Mouse (Mus musculus) olfactory bulb, adult 2 months (tissue): ENCODE results near the gene St6gal1. TPM values are rescaled to one million over a fixed set of nuclear protein-coding genes. Genes with fewer than 3 reads are reported as not detected.

Experiments
- H3K27ac ChIP-seq: fragments of 200-500 bp; 2 replicates; pipeline ENCODE4 v1.5.1; 2012; ENCODE audit warnings: low read depth, low read length; ENCODE audit not compliant: insufficient read depth
- H3K4me1 ChIP-seq: fragments of 200-500 bp; 2 replicates; pipeline ENCODE4 v1.6.1; 2012; ENCODE audit warnings: low read length; ENCODE audit not compliant: control insufficient read depth, insufficient read depth
- H3K4me3 ChIP-seq: fragments of 200-500 bp; 2 replicates; pipeline ENCODE4 v1.5.1; 2012; ENCODE audit warnings: mild to moderate bottlenecking, low read depth, low read length, moderate library complexity; ENCODE audit not compliant: insufficient read depth
- CTCF ChIP-seq: fragments of 200-500 bp; IDR thresholded peaks from 2 replicates; pipeline ENCODE4 v1.5.1; 2012; ENCODE audit warnings: low read depth, mild to moderate bottlenecking, low read length, moderate library complexity; ENCODE audit not compliant: insufficient read depth
- POLR2A ChIP-seq: fragments of 200-500 bp; IDR thresholded peaks from 2 replicates; pipeline ENCODE4 v1.6.1; 2012; ENCODE audit warnings: mild to moderate bottlenecking, low read depth, low read length, moderate library complexity; ENCODE audit not compliant: insufficient read depth
- WGBS: fragments of 180-500 bp; shearing (Covaris S2); methylation state at CpG from one replicate; pipeline ENCODE4 v1.1.7; 2018; 5-methylcytosine and 5-hydroxymethylcytosine counted together
- polyA plus RNA-seq: library from polyadenylated mRNA; stranded (reverse); fragments of >200 nt; gene quantifications from 2 replicates; pipeline ENCODE4 v1.2.4, GENCODE M21; 2012; ENCODE audit warnings: low replicate concordance; ENCODE audit not compliant: missing spikeins, insufficient read depth, insufficient read length

Gene St6gal1
- polyA plus RNA-seq, 1 experiment = not detected

GRCm38 (mm10) chr16:23272521-23273230 is 48.1 kb downstream of the St6gal1 start:
- WGBS = 63% methylated on average over 9 of the region's 9 CpGs
- no peak overlapping the region for H3K4me3 ChIP-seq
- peak overlapping the region; percentile 31 for H3K27ac ChIP-seq
- peaks cover 35% of the 10 kb centered on the region for H3K4me1 ChIP-seq
- no peak for TF ChIP-seq CTCF
- no peak for TF ChIP-seq POLR2A

DNA sequence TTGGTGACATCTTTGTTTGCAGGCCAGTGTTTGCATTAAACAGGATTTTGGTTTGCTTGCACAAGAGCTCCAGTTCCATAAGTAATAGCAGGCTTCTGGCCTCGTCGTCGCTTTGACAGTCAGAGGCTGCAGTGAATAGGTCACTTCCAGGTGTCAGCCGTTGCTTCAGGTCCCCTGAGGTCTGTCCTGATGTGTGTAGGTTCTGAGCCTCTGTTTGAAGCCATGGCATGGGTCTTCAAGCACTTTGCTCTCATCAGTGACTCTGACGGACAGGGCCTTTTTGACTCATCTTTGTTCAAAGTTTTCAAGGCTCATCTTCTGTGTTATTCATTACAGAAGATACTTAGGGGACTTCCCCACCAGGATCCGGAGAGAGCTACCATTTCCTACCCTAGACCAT is 49.5 kb downstream of the St6gal1 start:
- Histone ChIP-seq H3K27ac (peak overlapping the region; percentile 20; the same call in 1 of the 2 replicates), H3K4me1 (peaks cover 32% of the 10 kb centered on the region), H3K4me3 (no peak overlapping the region)
- 92% methylated on average over 6 of the region's 6 CpGs for WGBS
- no peak for TF ChIP-seq POLR2A
- TF ChIP-seq CTCF = no peak

- Histone ChIP-seq H3K4me3 (no peak overlapping the region), H3K4me1 (peaks cover 25% of the 10 kb centered on the region), H3K27ac (0 out of 2 replicates have a peak overlapping the region, but pooled peaks have one; percentile 30)
- no peak for TF ChIP-seq POLR2A
- TF ChIP-seq CTCF = no peak
- WGBS = 88% methylated on average over 7 of the region's 7 CpGs
Observed at GRCm38 (mm10) chr16:23274606-23275310, 50.2 kb downstream of the St6gal1 start.

DNA sequence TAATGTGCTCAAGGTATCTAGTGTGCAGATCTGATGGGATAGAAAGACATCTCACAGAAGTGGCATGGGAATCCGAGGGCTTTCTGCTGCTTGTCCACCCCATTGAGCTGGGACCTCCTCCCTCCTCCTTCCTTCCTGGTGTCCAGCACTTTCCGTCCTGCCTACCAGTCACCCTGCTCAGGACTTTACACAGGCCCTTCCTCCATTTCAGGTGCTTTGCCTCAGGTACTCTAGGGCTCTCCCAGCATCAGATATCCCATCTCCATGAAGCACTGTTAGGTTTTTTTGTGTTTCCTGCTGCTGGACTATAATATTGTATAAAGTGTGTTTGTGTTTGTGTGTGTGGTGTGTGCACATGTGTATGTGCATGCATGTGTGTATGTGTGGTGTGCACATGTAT is 51.1 kb downstream of the St6gal1 start:
- TF ChIP-seq CTCF (no peak), POLR2A (no peak)
- no peak overlapping the region for H3K27ac ChIP-seq
- peaks cover 17% of the 10 kb centered on the region for H3K4me1 ChIP-seq
- no peak overlapping the region for H3K4me3 ChIP-seq
- 90% methylated on average over 2 of the region's 2 CpGs for WGBS

- Histone ChIP-seq H3K27ac (no peak overlapping the region; the same call in 1 of the 2 replicates), H3K4me1 (0 out of 2 replicates have a peak, but pooled peaks cover 2% of the 10 kb centered on the region), H3K4me3 (no peak overlapping the region)
- TF ChIP-seq POLR2A (no peak), CTCF (no peak)
- 56% methylated on average over 9 of the region's 9 CpGs for WGBS
Observed at GRCm38 (mm10) chr16:23279879-23280741, 55.6 kb downstream of the St6gal1 start.

DNA sequence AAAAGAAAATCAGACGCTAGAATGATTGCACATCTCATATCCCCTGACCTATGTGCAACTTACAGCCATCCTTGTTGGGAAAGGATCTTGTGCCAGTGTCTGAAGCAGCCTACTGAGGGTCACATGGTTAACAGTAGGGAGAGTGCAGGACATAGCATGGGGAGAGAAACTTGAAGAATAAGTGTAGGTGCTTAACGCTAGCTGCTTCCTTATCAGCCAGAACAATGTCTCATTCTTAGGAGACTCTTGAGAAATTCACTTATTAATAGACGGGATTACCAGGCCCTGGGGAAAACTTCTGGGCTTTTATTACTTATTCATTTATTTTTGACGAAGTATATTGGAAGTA is 56.2 kb downstream of the St6gal1 start:
- TF ChIP-seq POLR2A = no peak
- TF ChIP-seq CTCF = no peak
- 0 out of 2 replicates have a peak, but pooled peaks cover 2% of the 10 kb centered on the region for H3K4me1 ChIP-seq
- WGBS = 70% methylated on average over 4 of the region's 4 CpGs
- H3K4me3 ChIP-seq = no peak overlapping the region
- no peak overlapping the region for H3K27ac ChIP-seq

GRCm38 (mm10) chr16:23282241-23282640 is 57.7 kb downstream of the St6gal1 start:
- WGBS = 93% methylated on average over 5 of the region's 5 CpGs
- Histone ChIP-seq H3K27ac (no peak overlapping the region), H3K4me1 (peaks cover 5% of the 10 kb centered on the region; the same call in 1 of the 2 replicates), H3K4me3 (no peak overlapping the region)
- no peak for TF ChIP-seq CTCF
- TF ChIP-seq POLR2A = no peak

DNA sequence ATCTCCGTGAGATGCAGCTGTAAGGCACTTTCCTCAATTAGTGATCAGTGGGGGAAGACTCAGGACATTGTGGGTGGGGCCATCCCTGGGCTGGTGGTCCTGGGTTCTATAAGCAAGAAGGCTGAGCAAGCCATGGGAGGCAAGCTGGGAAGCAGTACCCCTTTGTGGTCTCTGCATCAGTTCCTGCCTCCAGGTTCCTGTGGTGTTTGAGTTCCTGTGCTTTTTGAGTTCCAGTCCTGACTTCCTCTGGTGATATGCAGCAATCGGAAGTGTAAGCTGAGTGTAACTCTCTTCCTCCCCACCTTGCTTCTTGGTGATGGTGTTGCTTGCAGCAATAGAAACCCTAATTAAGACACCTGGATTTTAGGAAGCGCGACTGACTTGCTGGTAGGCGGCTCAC is 58.4 kb downstream of the St6gal1 start:
- 89% methylated on average over 5 of the region's 5 CpGs for WGBS
- TF ChIP-seq CTCF (no peak), POLR2A (no peak)
- Histone ChIP-seq H3K27ac (no peak overlapping the region), H3K4me1 (peaks cover 5% of the 10 kb centered on the region; the same call in 1 of the 2 replicates), H3K4me3 (no peak overlapping the region)
